Mouse (Mus musculus) megakaryocyte progenitor cell, adult 5-6 weeks (primary cell): Measurements from ENCODE around the gene Il7r. TPM values are rescaled to one million over a fixed set of nuclear protein-coding genes. Genes with fewer than 3 reads are reported as not detected.
"Not testable (repeated sequence)": the region's sequence is repeated elsewhere in the genome, so short reads cannot be mapped to it uniquely, and the experiment has no call there.

Source experiments
- ATAC-seq: replicated peaks from 2 replicates; pipeline ENCODE4 v1.8.0; 2016; ENCODE audit warnings: mild to moderate bottlenecking, moderate TSS enrichment, inconsistent platforms; ENCODE audit not compliant: poor library complexity
- total RNA-seq, 2 experiments: library from RNA; stranded (forward) in 1 of 2; stranded (reverse) in 1 of 2; fragments of 157-497, 149-512 nt in 1 of 2; fragments of 200-1000 nt in 1 of 2; gene quantifications; 2 replicates each; pipeline versions ENCODE4 v1.2.3 to v1.2.4; 2015 to 2017

Il7r gene
- total RNA-seq (2015) (0.56 and 1.2 TPM in 2 replicates), total RNA-seq (2017) (0.42 and 2.9 TPM in 2 replicates)

- 0 out of 2 replicates have a peak, but pooled peaks have one; percentile 4 for ATAC-seq
Observed at GRCm38 (mm10) chr15:9530076-9530475, at the start of gene Il7r. Gene Il7r (minus strand): TSS chr15:9530176.

- ATAC-seq, result 0 out of 2 replicates have a peak, but pooled peaks have one; percentile 31
Observed at GRCm38 (mm10) chr15:9577303-9577702, 47.3 kb upstream of the Il7r start.

GRCm38 (mm10) chr15:9574796-9575195 is 44.8 kb upstream of the Il7r start:
- 0 out of 2 replicates have a peak, but pooled peaks have one; percentile 9 for ATAC-seq

GRCm38 (mm10) chr15:9573361-9573760 is 43.4 kb upstream of the Il7r start:
- ATAC-seq, result no peak

GRCm38 (mm10) chr15:9572664-9573063 is 42.7 kb upstream of the Il7r start:
- ATAC-seq, result no peak

GRCm38 (mm10) chr15:9571896-9572295 is 41.9 kb upstream of the Il7r start:
- ATAC-seq, result peak; percentile 90

- ATAC-seq, result no peak
Observed at GRCm38 (mm10) chr15:9567316-9567715, 37.3 kb upstream of the Il7r start.

GRCm38 (mm10) chr15:9565396-9565795 is 35.4 kb upstream of the Il7r start:
- no peak for ATAC-seq

GRCm38 (mm10) chr15:9564156-9564555 is 34.2 kb upstream of the Il7r start:
- ATAC-seq, result no peak

GRCm38 (mm10) chr15:9557264-9557663 is 27.3 kb upstream of the Il7r start:
- ATAC-seq, result not testable (repeated sequence)

- no peak for ATAC-seq
Observed at GRCm38 (mm10) chr15:9548951-9549350, 19.0 kb upstream of the Il7r start.

GRCm38 (mm10) chr15:9535200-9535599 is 5.2 kb upstream of the Il7r start:
- no peak for ATAC-seq

GRCm38 (mm10) chr15:9533356-9533902 is 3.5 kb upstream of the Il7r start:
- peak; percentile 61 for ATAC-seq

- ATAC-seq, result peak; percentile 97
Observed at GRCm38 (mm10) chr15:9529646-9530045, 330 bp downstream of the Il7r start.

- peak; percentile 46; the same call in 1 of the 2 replicates for ATAC-seq
Observed at GRCm38 (mm10) chr15:9528186-9528935, 1.6 kb downstream of the Il7r start.

- ATAC-seq, result no peak
Observed at GRCm38 (mm10) chr15:9526412-9526811, 3.6 kb downstream of the Il7r start.

GRCm38 (mm10) chr15:9524907-9525306 is 5.1 kb downstream of the Il7r start:
- ATAC-seq, result no peak

GRCm38 (mm10) chr15:9523956-9524355 is 6.0 kb downstream of the Il7r start:
- no peak for ATAC-seq

- ATAC-seq, result no peak
Observed at GRCm38 (mm10) chr15:9523059-9523458, 6.9 kb downstream of the Il7r start.

GRCm38 (mm10) chr15:9492077-9492476 is 37.9 kb downstream of the Il7r start:
- peak; percentile 87 for ATAC-seq

GRCm38 (mm10) chr15:9489417-9490118 is 40.4 kb downstream of the Il7r start:
- no peak for ATAC-seq

GRCm38 (mm10) chr15:9473188-9473587 is 56.8 kb downstream of the Il7r start:
- ATAC-seq, result no peak
